Mouse (Mus musculus): ENCODE results near the gene BC049352. TPM values are rescaled to one million over a fixed set of nuclear protein-coding genes. Genes with fewer than 3 reads are reported as not detected.

Gene BC049352
- 1 to 10 TPM; 2.7 to 4.2 (median 4.1) TPM for polyA plus RNA-seq (2017; shearing (Covaris generic))

DNA sequence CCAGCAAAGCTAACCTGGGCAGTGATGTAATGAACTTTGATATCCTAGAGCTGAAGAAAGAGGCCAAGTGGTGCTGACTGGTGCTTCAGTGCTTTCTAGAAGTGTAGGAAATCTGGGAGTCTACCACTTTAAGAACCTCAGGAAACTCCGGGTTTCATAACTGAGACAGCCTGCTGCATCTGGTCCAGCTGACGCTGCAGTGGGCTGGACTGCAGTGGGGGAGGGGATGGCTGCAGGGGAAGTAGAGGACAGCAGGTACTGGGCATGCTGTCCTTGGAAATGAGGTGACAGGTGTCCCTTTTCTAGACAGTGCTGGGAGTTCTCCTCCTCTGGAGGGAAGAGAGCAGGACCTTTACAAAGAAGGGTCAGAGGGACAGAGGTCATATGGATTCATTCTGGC lies at the start of gene BC049352:
BC049352 (plus strand) TSS at position 238 of the 400 bp plus-strand sequence.
- no peak for ATAC-seq

DNA sequence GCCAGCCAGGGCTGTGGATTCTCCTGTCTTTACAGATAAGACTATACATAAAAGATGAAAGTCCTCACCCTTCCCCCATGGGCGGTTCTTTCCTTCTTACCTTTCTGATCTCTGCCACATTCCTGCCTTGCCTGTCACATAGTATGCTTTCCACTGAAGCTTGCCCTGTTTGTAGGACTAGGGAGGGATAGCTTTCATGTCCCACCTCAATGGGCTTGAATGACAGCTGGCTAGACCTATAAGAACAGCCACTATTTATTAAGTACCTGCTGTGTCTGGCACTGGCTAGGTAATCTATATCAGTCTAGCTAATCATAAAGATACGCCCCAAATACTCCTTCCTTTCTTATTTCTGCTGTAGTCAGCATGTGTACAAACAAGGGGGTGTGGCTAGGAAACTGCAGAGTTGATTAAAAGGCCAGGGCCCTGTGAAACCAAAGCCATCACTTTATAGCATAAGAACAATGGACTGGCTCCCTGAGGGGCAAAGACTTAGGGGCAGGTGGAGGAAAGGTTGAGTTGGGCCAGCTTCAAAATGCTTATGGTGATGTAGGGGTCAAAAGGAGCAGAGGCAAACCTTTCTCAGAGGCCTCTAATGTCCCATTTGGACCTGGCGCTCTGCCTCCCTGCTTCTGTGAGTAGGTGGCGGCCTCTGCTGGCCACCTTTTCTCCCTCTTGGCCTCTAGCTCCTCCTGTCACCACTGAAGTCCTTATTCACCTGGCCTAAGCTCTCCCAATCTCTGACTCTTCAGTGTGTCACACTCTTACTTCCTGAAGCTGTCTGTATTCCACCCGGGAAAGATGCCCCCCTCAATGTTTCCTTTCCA lies 48.1 kb upstream of the BC049352 start:
- peak; percentile 69 for ATAC-seq

- no peak for ATAC-seq
These were observed 45.2 kb upstream of the BC049352 start for GRCm38 (mm10) chr9:45136442-45137169.

GRCm38 (mm10) chr9:45138191-45139032 lies 43.4 kb upstream of the BC049352 start, which contains the start of gene Scn4b:
Gene Scn4b, plus strand, starts transcription at chr9:45138395.
- ATAC-seq: peak; percentile 40

- no peak for ATAC-seq
These were observed 42.7 kb upstream of the BC049352 start for GRCm38 (mm10) chr9:45139082-45139481.

DNA sequence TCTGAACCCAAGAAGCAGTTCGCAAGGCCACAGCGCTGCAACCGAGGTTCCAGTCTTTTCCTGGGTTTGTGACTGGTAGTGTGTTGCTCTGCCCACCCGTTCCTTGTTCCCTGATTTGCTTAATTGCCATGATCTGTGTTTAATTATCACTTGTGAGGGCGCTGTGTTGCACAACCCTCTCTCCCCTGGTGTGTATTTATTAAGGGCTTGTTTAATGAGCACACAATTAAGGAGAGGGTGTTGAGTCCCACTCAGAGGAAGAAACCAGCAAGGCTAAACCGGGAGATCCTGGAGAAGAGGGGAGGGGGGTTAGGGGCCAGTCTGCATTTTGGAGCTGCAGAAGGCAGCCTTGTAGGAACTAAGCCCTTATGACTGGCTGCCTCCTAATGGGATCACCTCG lies 40.9 kb upstream of the BC049352 start:
- ATAC-seq: no peak

DNA sequence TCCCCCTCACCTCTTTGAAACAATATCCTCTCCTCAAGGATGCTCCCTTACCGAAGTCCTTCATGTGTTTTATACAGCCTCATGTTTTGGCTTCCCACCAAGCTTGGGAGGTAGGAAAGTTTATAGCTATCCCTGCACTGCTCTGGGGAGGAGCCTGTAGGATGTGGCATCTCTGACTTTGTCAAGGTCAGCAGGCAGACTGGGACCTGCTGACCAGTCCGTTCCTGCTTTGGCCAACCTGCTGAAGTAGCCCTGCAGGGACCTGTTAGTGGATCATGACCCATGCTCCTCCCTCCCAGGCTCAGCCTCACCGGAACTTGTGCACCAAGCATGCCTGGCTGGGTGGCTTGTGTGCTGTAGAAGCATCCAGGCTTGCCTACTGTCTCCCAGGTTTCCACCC lies 39.1 kb upstream of the BC049352 start:
- no peak for ATAC-seq

- peak; percentile 21 for ATAC-seq
These were observed 36.1 kb upstream of the BC049352 start for GRCm38 (mm10) chr9:45145533-45146266.

- peak; percentile 64 for ATAC-seq
These were observed 35.6 kb upstream of the BC049352 start for GRCm38 (mm10) chr9:45146267-45146597.

GRCm38 (mm10) chr9:45150933-45151332 lies 30.9 kb upstream of the BC049352 start:
- ATAC-seq: no peak

DNA sequence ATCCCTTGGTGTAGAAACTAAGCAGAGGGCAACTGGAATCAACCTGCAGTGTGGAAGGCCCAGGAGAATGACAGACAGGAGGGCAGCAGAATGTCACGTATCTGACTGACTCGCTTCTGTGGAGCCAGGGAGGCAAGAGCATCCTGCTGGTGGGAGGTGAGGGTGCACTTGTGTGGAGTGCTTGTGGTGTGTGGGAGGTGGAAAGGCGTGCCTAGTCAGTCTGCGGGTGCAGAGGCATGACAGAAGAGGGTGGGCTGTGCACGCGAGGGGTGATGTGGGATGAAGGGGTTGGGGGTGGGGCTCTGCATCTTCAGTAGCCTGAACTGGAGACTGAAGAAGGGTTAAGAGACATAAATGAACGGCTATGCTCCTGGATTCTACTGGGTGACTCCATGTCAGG lies 28.4 kb upstream of the BC049352 start:
- no peak for ATAC-seq

- ATAC-seq: no peak
These were observed 13.9 kb upstream of the BC049352 start for GRCm38 (mm10) chr9:45167903-45168302.

- no peak for ATAC-seq
These were observed 11.7 kb upstream of the BC049352 start for GRCm38 (mm10) chr9:45170150-45170549.

GRCm38 (mm10) chr9:45171073-45171610 lies 10.7 kb upstream of the BC049352 start:
- no peak for ATAC-seq

DNA sequence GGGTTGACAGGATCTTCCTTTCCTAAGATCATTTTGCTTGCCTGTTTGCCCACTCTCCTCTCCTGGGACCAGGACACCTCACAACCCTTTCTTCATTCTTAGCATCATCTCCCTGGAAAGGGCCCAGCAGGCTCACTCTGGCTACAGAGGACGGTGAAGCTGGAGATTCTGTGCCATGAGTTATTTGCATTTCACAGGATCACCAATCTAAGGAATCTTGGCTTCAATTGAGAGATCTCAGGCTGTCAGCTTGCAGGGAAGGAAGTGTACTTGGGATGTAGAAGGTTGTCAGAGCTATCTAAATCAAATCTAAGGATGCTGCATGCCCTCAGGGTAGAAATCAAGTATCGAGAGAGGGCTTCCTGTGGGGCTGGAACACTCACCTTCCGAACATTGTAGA lies 8.3 kb upstream of the BC049352 start:
- no peak for ATAC-seq

- ATAC-seq: no peak
These were observed 2.5 kb upstream of the BC049352 start for GRCm38 (mm10) chr9:45179282-45179681.

DNA sequence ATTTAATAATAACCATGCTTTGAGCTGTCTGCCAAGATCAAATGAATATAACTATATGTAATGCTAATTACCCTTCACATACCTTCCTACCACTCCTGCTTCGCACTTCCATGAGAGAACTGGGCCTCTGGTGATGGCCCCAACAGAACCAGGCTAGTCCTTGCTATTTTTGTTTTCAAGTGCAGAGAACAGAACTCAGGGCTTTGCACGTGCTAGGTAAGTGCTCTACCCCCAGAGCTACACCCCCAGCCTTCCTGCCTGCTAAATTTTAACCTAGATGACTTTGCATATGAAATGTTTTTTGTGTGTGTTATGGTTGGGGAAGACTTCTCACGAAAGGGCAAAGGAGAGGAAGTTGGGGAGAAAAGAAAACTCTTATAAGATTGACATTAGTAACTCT lies 714 bp downstream of the BC049352 start:
- ATAC-seq: no peak

DNA sequence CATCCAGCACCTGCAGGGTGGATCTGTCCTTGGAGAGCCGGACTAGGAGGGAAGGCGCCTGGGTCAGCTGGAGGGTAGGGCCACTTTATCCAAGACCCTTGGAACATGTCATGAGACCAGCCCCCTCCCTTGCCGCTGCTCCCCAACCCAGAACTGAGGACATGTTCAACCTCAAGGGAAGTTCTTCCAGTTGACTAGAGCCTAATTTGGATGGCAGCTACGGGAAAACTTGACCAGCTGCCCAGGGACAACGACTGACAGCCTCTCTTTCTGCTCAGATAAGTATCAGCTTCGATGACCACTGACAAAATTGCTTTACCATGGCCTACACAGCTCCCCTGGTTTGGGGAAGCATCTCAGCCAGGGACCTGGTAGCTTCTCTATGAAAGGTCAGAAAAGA lies 1.5 kb downstream of the BC049352 start:
- no peak for ATAC-seq

- no peak for ATAC-seq
These were observed 3.4 kb downstream of the BC049352 start for GRCm38 (mm10) chr9:45185250-45185649.

GRCm38 (mm10) chr9:45188570-45189563 lies 7.1 kb downstream of the BC049352 start:
- no peak for ATAC-seq

Measured in inflammation-experienced regulatory T-cells, adult 6 months (primary cell).